Mouse (Mus musculus): Measurements from ENCODE around the gene Sugct.

Gene Sugct

GRCm38 (mm10) chr13:17296460-17296859 lies 398.9 kb downstream of the Sugct start:
- in situ Hi-C loops (cut with MseI, MboI), result no loop called here

- in situ Hi-C loops (cut with MseI, MboI), result no loop called here
Measured at GRCm38 (mm10) chr13:17291057-17291456, 404.3 kb downstream of the Sugct start.

DNA sequence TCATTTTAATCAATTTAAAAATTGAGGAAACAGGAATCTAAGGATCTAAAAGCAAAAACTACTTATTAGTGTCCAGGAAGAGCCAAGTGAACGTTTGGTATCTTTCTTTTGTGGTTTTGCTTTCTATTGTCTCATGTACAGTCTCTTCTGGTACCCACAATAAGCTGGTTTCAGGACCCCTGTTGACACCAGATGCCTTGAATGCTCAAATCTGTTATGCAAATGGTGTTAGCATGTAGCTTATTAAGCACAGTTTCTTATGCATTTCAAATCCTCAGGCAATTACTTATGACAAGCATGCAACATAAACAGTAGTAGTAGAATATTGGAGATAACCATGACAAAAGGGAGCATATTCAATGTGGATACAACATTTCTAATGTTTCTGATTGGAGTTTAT lies 407.0 kb downstream of the Sugct start:
- in situ Hi-C loops (cut with MseI, MboI), result no loop called here

DNA sequence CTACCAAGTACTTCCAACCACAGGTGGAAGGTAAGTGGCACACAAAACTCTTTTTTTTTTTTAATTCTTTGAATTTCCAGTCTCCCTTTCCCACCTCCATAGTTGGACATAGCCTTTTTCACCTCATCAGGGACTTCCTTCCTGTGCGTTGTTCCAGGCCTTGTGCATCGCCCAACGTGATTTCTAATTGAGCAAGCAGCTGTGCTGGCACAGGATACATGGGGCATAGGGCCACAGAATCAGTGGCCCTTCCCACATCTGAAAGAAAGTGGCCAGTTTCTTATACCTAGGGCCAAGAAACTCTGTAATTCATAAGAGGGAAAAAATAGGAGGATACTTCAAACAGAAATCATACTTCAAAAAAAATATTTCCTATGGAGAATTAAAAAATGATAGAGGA lies 449.4 kb downstream of the Sugct start:
- in situ Hi-C loops (cut with MseI, MboI), result no loop called here

- in situ Hi-C loops (cut with MseI, MboI), result no loop called here
Measured at GRCm38 (mm10) chr13:17216524-17216923, 478.8 kb downstream of the Sugct start.

DNA sequence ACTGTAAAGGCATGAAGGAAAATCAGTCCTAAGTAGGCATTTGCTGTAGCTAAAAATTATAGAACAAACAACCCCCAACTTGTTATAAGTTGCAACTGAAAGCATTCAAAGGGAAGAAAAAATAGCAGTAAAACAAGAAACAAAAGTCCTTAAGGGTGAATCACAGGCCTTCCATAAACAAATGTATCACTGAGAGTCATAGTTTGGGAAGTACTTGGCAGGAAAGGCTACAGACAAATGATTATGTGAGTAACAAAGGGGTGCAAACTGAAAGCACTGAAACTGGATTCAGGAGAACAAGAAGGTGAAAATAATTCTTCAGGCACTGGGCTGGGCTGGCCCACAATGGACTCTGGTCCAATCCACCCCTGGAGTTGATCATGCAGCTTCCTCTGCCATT lies 482.7 kb downstream of the Sugct start:
- in situ Hi-C loops (cut with MseI, MboI), result no loop called here

- in situ Hi-C loops (cut with MseI, MboI), result no loop called here
Measured at GRCm38 (mm10) chr13:17190180-17190762, 505.1 kb downstream of the Sugct start.

GRCm38 (mm10) chr13:17185253-17185652 lies 510.1 kb downstream of the Sugct start:
- in situ Hi-C loops (cut with MseI, MboI), result no loop called here

DNA sequence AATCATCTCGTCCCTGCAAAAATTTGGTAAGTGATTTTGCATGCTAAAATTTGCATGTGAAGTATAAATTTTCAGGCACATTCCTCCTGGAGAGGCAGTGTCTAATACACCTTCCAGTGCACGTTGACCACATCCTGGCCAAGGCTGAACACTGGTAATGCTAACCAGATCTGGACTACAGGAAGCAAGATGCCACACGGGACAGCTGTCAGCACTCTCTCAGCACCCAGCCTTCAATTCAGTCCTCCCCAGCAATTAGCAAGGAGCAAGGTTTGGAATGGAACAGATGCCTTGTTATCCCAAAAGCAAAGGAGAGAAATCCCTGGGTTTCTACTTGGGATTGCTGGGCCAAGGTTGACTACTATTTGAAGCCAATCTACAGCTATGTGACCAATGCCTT lies 529.4 kb downstream of the Sugct start:
- in situ Hi-C loops (cut with MseI, MboI), result no loop called here

DNA sequence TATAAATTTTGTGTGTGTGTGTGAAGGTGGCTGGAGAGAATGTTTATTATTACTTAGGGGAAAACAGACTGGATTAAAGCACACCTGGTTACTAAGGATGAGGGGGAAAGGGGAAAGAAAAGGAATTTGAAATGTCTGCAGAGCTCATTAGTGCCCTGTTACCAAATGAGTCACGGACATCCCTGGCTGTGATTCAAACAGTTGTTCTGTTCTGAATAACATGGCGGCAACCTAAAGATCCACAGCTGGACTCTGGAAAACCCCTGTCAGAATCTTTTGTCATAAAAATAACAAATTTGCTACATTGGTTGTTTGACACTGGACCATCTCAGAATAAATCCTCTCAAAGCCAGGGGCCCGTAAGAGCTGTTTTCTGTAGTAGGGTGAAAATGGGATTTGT lies 530.6 kb downstream of the Sugct start:
- in situ Hi-C loops (cut with MseI, MboI), result no loop called here

DNA sequence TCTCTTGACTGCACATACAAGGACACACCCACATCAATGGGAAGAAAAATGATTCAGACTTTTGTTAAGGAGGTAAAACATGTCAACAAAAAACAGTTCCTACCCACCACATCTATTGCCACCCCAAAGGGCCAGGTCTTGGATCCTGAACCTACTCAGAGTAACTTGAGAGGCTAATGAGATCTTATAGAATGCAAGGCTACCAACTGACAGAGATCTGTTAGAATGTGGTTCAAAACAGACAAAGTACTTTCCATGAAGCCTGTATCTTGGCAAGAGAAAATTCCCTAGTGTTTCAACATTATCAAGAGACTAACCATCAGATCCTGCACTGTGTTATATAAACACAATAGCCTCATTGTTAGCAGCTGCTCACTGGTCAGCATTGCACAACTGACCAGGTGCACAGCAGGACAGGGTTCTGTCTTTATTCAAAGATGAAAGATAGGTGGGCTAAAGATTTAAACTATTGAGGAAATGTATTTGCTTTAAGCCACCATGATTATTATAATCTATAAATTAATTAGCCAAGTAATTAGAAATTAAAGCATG lies 548.8 kb downstream of the Sugct start:
- in situ Hi-C loops (cut with MseI, MboI), result no loop called here

- in situ Hi-C loops (cut with MseI, MboI), result no loop called here
Measured at GRCm38 (mm10) chr13:17116073-17116472, 579.3 kb downstream of the Sugct start.

- in situ Hi-C loops (cut with MseI, MboI), result no loop called here
Measured at GRCm38 (mm10) chr13:17102372-17102771, 593.0 kb downstream of the Sugct start.

DNA sequence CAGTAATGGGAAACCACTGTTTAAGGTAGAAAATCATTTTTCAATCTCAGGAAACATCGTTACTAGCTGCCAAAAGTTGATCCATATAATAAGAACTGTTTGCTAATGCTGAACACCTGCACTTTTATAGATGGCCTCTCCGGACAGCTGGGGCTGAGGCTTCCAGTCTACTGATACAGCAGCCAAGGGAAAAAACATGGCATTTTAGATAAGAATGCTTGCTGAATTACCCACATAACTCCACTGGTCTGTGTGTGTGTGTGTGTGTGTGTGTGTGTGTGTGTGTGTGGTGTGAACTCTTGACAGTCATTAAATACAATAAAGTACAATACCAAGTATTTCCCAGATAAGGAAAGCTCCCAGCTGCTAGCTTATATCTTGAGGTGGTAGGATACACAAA lies 608.8 kb downstream of the Sugct start:
- in situ Hi-C loops (cut with MseI, MboI), result no loop called here

- in situ Hi-C loops (cut with MseI, MboI), result no loop called here
Measured at GRCm38 (mm10) chr13:17086146-17086545, 609.2 kb downstream of the Sugct start.

GRCm38 (mm10) chr13:17084946-17085852 lies 610.2 kb downstream of the Sugct start:
- in situ Hi-C loops (cut with MseI, MboI), result no loop called here

- in situ Hi-C loops (cut with MseI, MboI), result no loop called here
Measured at GRCm38 (mm10) chr13:17081618-17082017, 613.7 kb downstream of the Sugct start.

DNA sequence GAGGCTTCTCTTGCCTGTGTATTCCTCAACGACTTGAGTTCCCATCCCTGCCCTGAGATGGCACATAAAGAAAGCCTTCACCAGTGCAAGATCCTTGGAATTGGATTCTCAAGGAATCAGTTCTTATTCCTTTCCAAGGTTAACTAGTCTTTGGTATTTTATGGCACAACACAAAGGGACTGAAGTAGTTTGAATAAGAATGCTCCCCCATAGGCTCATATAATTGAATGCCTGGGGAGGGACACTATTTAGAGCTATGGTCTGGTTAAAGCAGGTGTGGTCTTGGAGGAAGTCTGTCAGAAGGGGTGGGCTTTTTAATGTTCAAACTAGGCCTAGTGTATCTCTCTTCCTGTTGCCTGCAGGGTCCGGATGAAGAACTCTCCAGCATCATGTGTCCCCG lies 629.8 kb downstream of the Sugct start:
- in situ Hi-C loops (cut with MseI, MboI), result no loop called here

DNA sequence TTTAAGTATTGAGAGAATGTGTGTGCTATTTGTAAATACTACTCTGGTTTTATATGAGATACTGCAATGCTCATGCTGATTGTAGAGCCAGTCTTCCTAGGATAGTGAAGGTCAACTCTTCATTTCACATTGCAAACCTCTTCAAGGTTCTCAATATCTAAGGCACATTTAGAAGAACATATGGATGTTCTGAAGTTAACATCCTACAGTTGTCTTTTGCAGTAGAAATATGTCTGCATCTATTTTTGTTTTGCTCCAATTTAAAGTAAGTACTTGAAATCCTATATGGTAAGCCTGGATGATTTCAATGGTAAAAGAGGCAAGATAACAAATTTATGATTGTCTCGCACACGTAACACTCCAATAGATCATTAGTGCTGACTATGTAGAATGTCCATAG lies 638.7 kb downstream of the Sugct start:
- in situ Hi-C loops (cut with MseI, MboI), result no loop called here

DNA sequence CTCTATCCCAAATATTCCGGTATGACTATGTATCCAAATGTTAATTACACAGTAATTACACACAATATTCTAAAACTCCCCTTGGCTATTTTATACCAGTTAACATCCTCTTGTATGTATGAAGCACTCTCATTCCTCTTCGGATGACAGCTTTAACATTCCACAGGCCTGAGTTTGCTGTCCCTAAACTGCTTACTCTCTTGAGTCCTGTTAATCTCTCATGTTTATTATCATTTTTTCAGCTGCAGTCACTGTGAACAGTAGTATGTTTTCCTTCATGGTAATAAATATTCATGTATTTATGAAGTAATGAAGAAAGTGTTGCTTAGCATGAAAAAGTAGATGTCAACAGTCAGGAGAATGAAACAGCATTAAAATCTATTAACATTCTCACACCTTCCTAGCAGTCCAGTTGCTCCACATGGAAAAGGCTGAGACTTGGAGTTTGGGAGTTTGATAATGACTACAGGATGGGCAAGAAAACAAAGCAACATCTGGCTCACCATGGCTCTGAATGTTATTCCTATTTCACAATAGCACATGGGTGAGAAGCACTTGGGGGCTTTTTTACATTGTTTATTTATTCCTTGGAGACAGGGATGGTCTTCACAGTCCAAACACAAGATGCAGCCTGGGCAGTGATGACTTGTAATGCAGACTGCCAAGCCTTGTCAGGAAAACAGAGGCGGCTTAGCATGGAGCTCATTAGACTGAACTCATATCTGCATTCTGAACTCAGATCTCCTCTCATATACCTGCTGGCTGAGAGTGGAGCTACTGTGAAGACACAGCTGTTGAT lies 651.7 kb downstream of the Sugct start:
- in situ Hi-C loops (cut with MseI, MboI), result no loop called here

DNA sequence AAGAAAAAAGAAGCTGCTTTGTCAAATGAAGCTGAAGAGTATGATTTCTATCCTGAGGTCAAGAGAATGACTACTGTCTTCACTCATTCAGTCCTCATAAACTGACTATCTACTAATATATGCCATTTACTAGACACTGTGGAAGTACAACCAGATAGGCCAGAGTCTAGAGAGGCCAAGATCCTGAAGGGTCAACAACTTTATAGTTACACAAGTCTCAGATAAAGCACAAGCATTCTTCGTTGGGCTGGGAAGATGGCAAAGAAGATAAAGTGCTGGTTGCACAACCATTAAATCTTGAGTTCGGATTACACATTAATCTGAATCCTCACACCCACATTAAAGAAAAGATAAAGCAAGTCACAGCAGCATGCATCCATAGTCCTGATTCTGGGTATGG lies 653.0 kb downstream of the Sugct start:
- in situ Hi-C loops (cut with MseI, MboI), result no loop called here

DNA sequence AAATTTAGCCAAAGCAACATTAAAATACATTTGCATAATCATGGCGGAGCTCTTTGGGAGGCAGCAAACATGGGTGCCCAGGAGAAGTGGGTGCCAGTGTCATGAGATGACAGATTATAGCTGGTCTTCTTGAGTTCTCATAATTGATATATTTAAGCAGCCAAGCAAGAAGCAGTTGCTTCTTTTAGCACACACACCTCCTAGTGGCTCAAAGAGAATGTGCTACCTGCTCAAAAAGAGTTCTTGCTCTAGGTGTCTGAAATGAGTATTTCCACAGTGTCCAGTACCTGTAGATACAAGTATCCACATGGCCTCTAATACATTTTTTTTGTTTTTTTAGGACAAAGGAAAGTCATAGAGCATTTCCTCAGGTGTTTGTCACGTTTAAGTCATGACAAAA lies 655.6 kb downstream of the Sugct start:
- in situ Hi-C loops (cut with MseI, MboI), result no loop called here

Data from mouse trophoblast stem cell (cell line).